Comparison of ENCODE assay signal across 9 mouse cellular contexts in the genomic region with DNA sequence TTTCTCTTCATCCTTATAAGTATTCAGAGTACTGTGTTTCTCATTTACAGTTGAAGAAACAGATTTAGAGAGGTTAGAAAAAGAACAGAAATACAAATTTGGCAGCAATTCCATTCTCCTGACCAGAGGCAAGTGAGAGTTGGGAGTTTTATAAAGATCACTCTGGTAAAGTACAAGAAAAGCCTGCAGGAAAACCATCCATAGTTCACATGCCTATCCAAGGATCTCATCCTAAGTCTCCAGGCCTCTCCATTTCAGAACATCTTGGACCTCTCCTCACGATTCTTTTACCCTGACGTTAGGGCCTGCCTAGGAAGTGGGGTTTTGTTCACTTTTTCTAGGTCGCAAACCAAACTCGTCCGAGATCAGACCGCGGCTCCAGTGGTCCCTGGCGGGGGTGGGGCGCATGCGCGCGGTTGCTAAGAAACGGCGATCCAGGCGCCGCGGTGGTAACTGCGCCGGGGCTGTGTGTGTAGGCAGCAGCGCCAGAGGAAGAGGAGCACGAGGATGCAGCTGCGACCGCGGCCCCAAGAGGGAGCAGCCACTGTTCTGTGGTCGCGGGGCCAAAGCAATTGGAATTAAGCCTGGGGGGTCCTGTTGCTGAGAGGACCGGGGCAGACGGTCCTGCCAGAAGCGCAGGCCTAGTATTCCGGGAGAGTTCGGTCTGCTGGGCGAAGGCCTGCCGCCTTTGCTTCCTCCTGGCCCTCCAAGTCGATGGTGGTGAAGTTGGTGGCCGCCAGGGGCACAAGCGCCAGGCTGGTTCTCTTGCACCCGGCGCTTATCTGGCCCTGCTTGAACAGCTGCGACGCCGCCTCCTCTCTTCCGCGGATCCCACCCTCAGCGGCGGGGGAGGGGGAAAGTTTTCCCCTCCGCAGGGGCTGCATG. TPM values are rescaled to one million over a fixed set of nuclear protein-coding genes. Genes with fewer than 3 reads are reported as not detected.
DNase-seq lines count a peak whose midpoint lies in the region; ATAC-seq and TF ChIP-seq lines count a peak whose summit lies in the region.
"Had no signal": no experiment of that assay in that cellular context is flagged by ENCODE, and none has a peak within 500 bp of the region (broad histone marks: within the 10 kb centered on the region; RNA-seq: fewer than 3 reads in every experiment).

Gene Zc3h12b, plus strand, starts transcription at position 452 of the 885 bp plus-strand sequence.

- H3K36me3 ChIP-seq in embryonic facial prominence, embryonic 15.5 days, result no peaks in the 10 kb centered on the region
- no peaks in the 10 kb centered on the region for H3K36me3 ChIP-seq in heart, embryonic 10.5 days
- H3K36me3 ChIP-seq in limb, embryonic 13.5 days, result no peaks in the 10 kb centered on the region
- H3K36me3 ChIP-seq in midbrain, embryonic 15.5 days (replicated peaks), result no peaks in the 10 kb centered on the region
- H3K36me3 ChIP-seq: G1E had no signal

- peak; percentile 94 for ATAC-seq in embryonic facial prominence, embryonic 15.5 days (ENCODE audit: insufficient number of reproducible peaks, low FRiP score, low TSS enrichment, low read depth)
- ATAC-seq in limb, embryonic 13.5 days (ENCODE audit: low FRiP score, low read depth), result peak; percentile 98
- peak; percentile 100 for ATAC-seq in midbrain, embryonic 15.5 days (replicated peaks)

- no peak for TF ChIP-seq POLR2A in bone marrow, adult 2 months (IDR thresholded peaks at IDR 0.05; ENCODE audit: borderline replicate concordance, control insufficient read depth, low read depth, low read length)

- 0 out of 2 replicates have a peak within 1 kb of the TSS, but pooled peaks have one; percentile 1 for H3K9ac ChIP-seq in embryonic facial prominence, embryonic 15.5 days
- H3K9ac ChIP-seq in limb, embryonic 13.5 days, result peak within 1 kb of the TSS; percentile 64
- peak within 1 kb of the TSS; percentile 45 for H3K9ac ChIP-seq in midbrain, embryonic 15.5 days

- no peak within 1 kb of the TSS for H3K27ac ChIP-seq in bone marrow, adult 2 months (ENCODE audit: control insufficient read depth, insufficient read depth, low read depth, low read length, poor library complexity)
- H3K27ac ChIP-seq in embryonic facial prominence, embryonic 15.5 days (replicated peaks), result peak within 1 kb of the TSS; percentile 80
- peak within 1 kb of the TSS; percentile 82 for H3K27ac ChIP-seq in heart, embryonic 10.5 days
- peak within 1 kb of the TSS; percentile 70; the same call in 1 of the 2 replicates for H3K27ac ChIP-seq in limb, embryonic 13.5 days
- peak within 1 kb of the TSS; percentile 77 for H3K27ac ChIP-seq in midbrain, embryonic 15.5 days

- no peak for TF ChIP-seq CTCF in bone marrow, adult 2 months (IDR thresholded peaks at IDR 0.05; ENCODE audit: control insufficient read depth, insufficient read depth, low read length)

- WGBS in bone marrow, adult 2 months, result 14% methylated on average over 45 of the region's 46 CpGs
- 18% methylated on average over 46 of the region's 46 CpGs for WGBS in embryonic facial prominence, embryonic 15.5 days
- WGBS in heart, embryonic 10.5 days, result 24% methylated on average over 46 of the region's 46 CpGs
- 22% methylated on average over 44 of the region's 46 CpGs for WGBS in limb, embryonic 13.5 days
- 15% methylated on average over 46 of the region's 46 CpGs for WGBS in midbrain, embryonic 15.5 days

- peak; percentile 77 for DNase-seq in 3T3-L1 (ENCODE audit: low read depth, low spot score)
- DNase-seq in heart, embryonic 10.5 days (ENCODE audit: low spot score), result peak; percentile 82
- peak; percentile 38 for DNase-seq in kidney, adult 9 months
- DNase-seq in spleen, postnatal 36 days (ENCODE audit: low spot score in 2 of 2), result peak; percentile 7 to 23

- peak within 1 kb of the TSS; percentile 43 for H3K4me3 ChIP-seq in bone marrow, adult 2 months (replicated peaks; ENCODE audit: control insufficient read depth, low read depth, low read length)
- peak within 1 kb of the TSS; percentile 51 for H3K4me3 ChIP-seq in embryonic facial prominence, embryonic 15.5 days (replicated peaks)
- H3K4me3 ChIP-seq in heart, embryonic 10.5 days, result peak within 1 kb of the TSS; percentile 60
- H3K4me3 ChIP-seq in limb, embryonic 13.5 days, result peak within 1 kb of the TSS; percentile 53
- peak within 1 kb of the TSS; percentile 53 for H3K4me3 ChIP-seq in midbrain, embryonic 15.5 days

- H3K4me1 ChIP-seq in bone marrow, adult 2 months (ENCODE audit: control insufficient read depth, insufficient read depth, low read length), result no peaks in the 10 kb centered on the region
- no peaks in the 10 kb centered on the region for H3K4me1 ChIP-seq in embryonic facial prominence, embryonic 15.5 days
- no peaks in the 10 kb centered on the region for H3K4me1 ChIP-seq in heart, embryonic 10.5 days
- H3K4me1 ChIP-seq in limb, embryonic 13.5 days, result no peaks in the 10 kb centered on the region
- H3K4me1 ChIP-seq in midbrain, embryonic 15.5 days, result no peaks in the 10 kb centered on the region; the same call in 1 of the 2 replicates

- no peaks in the 10 kb centered on the region for H3K9me3 ChIP-seq in embryonic facial prominence, embryonic 15.5 days (replicated peaks)
- H3K9me3 ChIP-seq in heart, embryonic 10.5 days, result no peaks in the 10 kb centered on the region
- H3K9me3 ChIP-seq in limb, embryonic 13.5 days, result no peaks in the 10 kb centered on the region
- no peaks in the 10 kb centered on the region for H3K9me3 ChIP-seq in midbrain, embryonic 15.5 days
- H3K9me3 ChIP-seq: G1E had no signal

- no peaks in the 10 kb centered on the region for H3K27me3 ChIP-seq in embryonic facial prominence, embryonic 15.5 days
- H3K27me3 ChIP-seq in heart, embryonic 10.5 days (ENCODE audit: insufficient read depth, poor library complexity, severe bottlenecking), result 0 out of 2 replicates have a peak, but pooled peaks cover 6% of the 10 kb centered on the region
- peaks cover 2% of the 10 kb centered on the region; the same call in 1 of the 2 replicates for H3K27me3 ChIP-seq in limb, embryonic 13.5 days
- no peaks in the 10 kb centered on the region for H3K27me3 ChIP-seq in midbrain, embryonic 15.5 days (replicated peaks)

- peak within 1 kb of the TSS; percentile 45 for H3K4me2 ChIP-seq in embryonic facial prominence, embryonic 15.5 days (replicated peaks)
- H3K4me2 ChIP-seq in limb, embryonic 13.5 days (replicated peaks), result peak within 1 kb of the TSS; percentile 62
- H3K4me2 ChIP-seq in midbrain, embryonic 15.5 days, result peak within 1 kb of the TSS; percentile 49

RNA-seq across cellular contexts. Expression of gene Zc3h12b, which starts in this region (rescaled TPM):
- polyA plus RNA-seq in bone marrow, adult 2 months (2011; ENCODE audit: insufficient read depth, insufficient read length, low replicate concordance, missing spikeins), result not detected in 2 replicates
- 3.1 and 3.4 TPM in 2 replicates for polyA plus RNA-seq in embryonic facial prominence, embryonic 15.5 days (2015; fragmentation: Nextera tagmentation; extraction: Ambion mirVana)
- polyA plus RNA-seq in heart, embryonic 10.5 days (2016; fragmentation: Nextera tagmentation; extraction: Ambion mirVana), result 2.6 and 3.5 TPM in 2 replicates
- 5.1 and 5.4 TPM in 2 replicates for polyA plus RNA-seq in limb, embryonic 13.5 days (2015; fragmentation: Nextera tagmentation; extraction: Ambion mirVana)
- 3.5 and 4.1 TPM in 2 replicates for polyA plus RNA-seq in midbrain, embryonic 15.5 days (2015; fragmentation: Nextera tagmentation; extraction: Ambion mirVana)

Comparison
In these comparisons a context has a peak if more than half of its experiments do, and no peak if none do; other contexts are left out.
1. DNase-seq: peak in every context shown above with its lines; median percentile 82 in heart, embryonic 10.5 days; 77 in 3T3-L1; 38 in kidney, adult 9 months; 15 in spleen, postnatal 36 days.
2. H3K9ac ChIP-seq: peak in every context shown above with its lines; median percentile 64 in limb, embryonic 13.5 days; 45 in midbrain, embryonic 15.5 days; 1 in embryonic facial prominence, embryonic 15.5 days.